Mouse (Mus musculus) heart, embryonic 13.5 days (tissue): ENCODE measurements at regions not wholly inside any gene's neighbourhood (a gene's known extent, or its start where the extent isn't known, plus 50 kb on each side); places are given as distances from the start of the nearest gene placed in this dataset.

Experiments
- ATAC-seq: fragments of 200-750 bp; cut with Nextera tagmentation; 2 replicates; pipeline ENCODE4 v1.8.0; 2017; ENCODE audit warnings: moderate TSS enrichment; ENCODE audit not compliant: insufficient number of reproducible peaks, low FRiP score, low TSS enrichment; ENCODE audit errors: extremely low read depth
- H3K27ac ChIP-seq: fragments of 300-500 bp; sonication (generic); replicated peaks from 2 replicates; pipeline ENCODE4 v1.5.1; 2015; ENCODE audit warnings: moderate library complexity, mild to moderate bottlenecking, inconsistent platforms
- H3K27me3 ChIP-seq: fragments of 300-500 bp; sonication (generic); replicated peaks from 2 replicates; pipeline ENCODE4 v1.6.1; 2015; ENCODE audit warnings: mild to moderate bottlenecking, inconsistent platforms
- H3K36me3 ChIP-seq: fragments of 300-500 bp; sonication (generic); 2 replicates; pipeline ENCODE4 v1.6.1; 2015; ENCODE audit warnings: mild to moderate bottlenecking, inconsistent platforms
- H3K4me1 ChIP-seq: fragments of 300-500 bp; sonication (generic); 2 replicates; pipeline ENCODE4 v1.6.1; 2015; ENCODE audit warnings: inconsistent platforms
- H3K4me2 ChIP-seq: fragments of 300-500 bp; sonication (generic); 2 replicates; pipeline ENCODE4 v1.6.1; 2015; ENCODE audit warnings: inconsistent platforms, mild to moderate bottlenecking, moderate library complexity
- H3K4me3 ChIP-seq: fragments of 300-500 bp; sonication (generic); 2 replicates; pipeline ENCODE4 v1.5.1; 2015; ENCODE audit warnings: moderate library complexity, mild to moderate bottlenecking, inconsistent platforms
- H3K9ac ChIP-seq: fragments of 300-500 bp; sonication (generic); 2 replicates; pipeline ENCODE4 v1.6.1; 2015; ENCODE audit warnings: inconsistent platforms, mild to moderate bottlenecking, moderate library complexity
- H3K9me3 ChIP-seq: fragments of 300-500 bp; sonication (generic); 2 replicates; pipeline ENCODE4 v1.6.1; 2016; ENCODE audit warnings: inconsistent platforms
- WGBS: fragments of 180-500 bp; shearing (Covaris S2); methylation state at CpG from one replicate; pipeline ENCODE4 v1.1.7; 2015; ENCODE audit warnings: mixed read lengths; 5-methylcytosine and 5-hydroxymethylcytosine counted together

- whole genome bisulfite sequencing, result 75% methylated on average over 8 of the region's 8 CpGs
- Histone ChIP-seq H3K4me1 (peaks cover 5% of the 10 kb centered on the region; the same call in 1 of the 2 replicates), H3K9ac (no peak overlapping the region)
Observed at GRCm38 (mm10) chr12:26130811-26131210, 284.2 kb downstream of the Rnf144a start.

DNA sequence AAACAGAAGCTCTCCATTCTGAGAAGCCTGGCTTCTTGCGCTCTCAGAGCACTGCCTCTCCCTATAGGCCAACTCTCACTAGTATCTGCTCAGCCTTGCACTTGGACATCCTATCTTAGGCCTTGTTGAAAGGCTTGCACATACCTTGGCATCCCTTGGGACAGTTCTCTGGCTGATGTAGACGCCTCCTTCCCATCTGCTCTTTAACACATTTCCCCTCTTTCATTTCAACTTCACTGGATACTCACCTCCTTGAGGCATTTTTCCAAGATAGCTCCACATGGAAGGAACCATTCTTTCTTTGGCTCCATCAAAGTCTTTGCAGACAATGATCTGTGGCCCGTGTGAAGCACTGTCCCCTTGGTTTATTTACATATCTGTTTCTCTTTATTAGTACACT is 285.0 kb downstream of the Rnf144a start:
- ATAC-seq, result no peak
- 71% methylated on average over 3 of the region's 3 CpGs for WGBS
- no peak overlapping the region for H3K27ac ChIP-seq

More at GRCm38 (mm10) chr12:26130811-26131210, 284.2 kb downstream of the Rnf144a start:
- Histone ChIP-seq H3K4me2 (no peak overlapping the region), H3K36me3 (no peaks in the 10 kb centered on the region), H3K27me3 (no peaks in the 10 kb centered on the region), H3K27ac (no peak overlapping the region), H3K4me3 (no peak overlapping the region), H3K9me3 (no peaks in the 10 kb centered on the region)
- no peak for ATAC-seq

GRCm38 (mm10) chr12:26129511-26129910 is 285.5 kb downstream of the Rnf144a start:
- Histone ChIP-seq H3K27ac (no peak overlapping the region), H3K9me3 (no peaks in the 10 kb centered on the region), H3K4me2 (no peak overlapping the region), H3K4me1 (peaks cover 5% of the 10 kb centered on the region; the same call in 1 of the 2 replicates), H3K36me3 (no peaks in the 10 kb centered on the region), H3K9ac (no peak overlapping the region), H3K27me3 (no peaks in the 10 kb centered on the region), H3K4me3 (no peak overlapping the region)
- ATAC-seq, result no peak
- 52% methylated on average over 4 of the region's 4 CpGs for WGBS

More for the DNA sequence above, 285.0 kb downstream of the Rnf144a start:
- Histone ChIP-seq H3K27me3 (no peaks in the 10 kb centered on the region), H3K36me3 (no peaks in the 10 kb centered on the region), H3K4me1 (peaks cover 5% of the 10 kb centered on the region; the same call in 1 of the 2 replicates), H3K9ac (no peak overlapping the region), H3K4me3 (no peak overlapping the region), H3K9me3 (no peaks in the 10 kb centered on the region), H3K4me2 (no peak overlapping the region)

DNA sequence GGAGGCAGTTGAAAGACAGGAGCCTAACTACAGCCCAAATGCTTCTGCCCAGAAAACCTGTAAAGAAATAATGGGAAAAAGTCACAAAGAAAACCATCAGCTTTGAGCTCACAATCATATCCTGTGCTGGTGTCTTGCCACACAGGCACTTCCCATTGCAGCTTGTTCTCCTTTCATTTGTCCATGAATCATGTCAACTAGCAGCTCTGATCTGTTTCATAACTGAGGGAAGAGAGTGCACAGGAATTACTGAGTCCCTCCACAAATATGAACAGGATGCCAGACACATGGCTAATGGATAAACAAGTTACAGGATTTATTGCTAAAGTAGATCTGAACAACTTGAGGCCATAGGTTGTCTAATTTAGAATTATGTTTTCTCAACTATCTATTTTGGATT is 286.2 kb downstream of the Rnf144a start:
- no peaks in the 10 kb centered on the region for H3K36me3 ChIP-seq
- no peak overlapping the region for H3K27ac ChIP-seq
- no peaks in the 10 kb centered on the region for H3K27me3 ChIP-seq
- no peak for ATAC-seq
- no peak overlapping the region for H3K4me3 ChIP-seq
- H3K9me3 ChIP-seq, result no peaks in the 10 kb centered on the region
- no peak overlapping the region for H3K4me2 ChIP-seq
- H3K4me1 ChIP-seq, result peaks cover 5% of the 10 kb centered on the region; the same call in 1 of the 2 replicates
- H3K9ac ChIP-seq, result no peak overlapping the region

DNA sequence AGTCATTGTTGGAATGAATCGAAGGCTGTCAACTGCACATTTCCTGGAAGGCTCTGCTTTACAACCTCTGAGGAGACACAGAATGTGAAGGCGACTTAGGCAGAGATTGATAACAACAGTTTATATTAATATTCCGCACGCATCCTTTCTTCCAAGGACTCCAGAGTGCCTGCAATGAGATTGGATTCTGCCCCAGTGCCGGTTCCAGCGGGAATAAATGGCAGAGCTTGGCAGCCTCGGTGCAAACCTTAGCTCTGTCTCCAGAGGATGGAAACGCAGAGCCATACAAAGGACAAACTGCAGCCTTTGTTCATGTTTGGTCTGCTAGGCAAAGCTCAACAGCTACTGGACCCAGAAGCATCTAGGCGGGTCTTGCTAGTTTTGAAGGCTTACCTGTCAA is 288.8 kb downstream of the Rnf144a start:
- Histone ChIP-seq H3K4me3 (no peak overlapping the region), H3K27ac (no peak overlapping the region), H3K9me3 (no peaks in the 10 kb centered on the region), H3K36me3 (no peaks in the 10 kb centered on the region), H3K9ac (no peak overlapping the region), H3K27me3 (no peaks in the 10 kb centered on the region), H3K4me1 (peaks cover 5% of the 10 kb centered on the region; the same call in 1 of the 2 replicates), H3K4me2 (no peak overlapping the region)
- ATAC-seq, result no peak
- WGBS, result 77% methylated on average over 9 of the region's 9 CpGs

GRCm38 (mm10) chr12:26124211-26124610 is 290.8 kb downstream of the Rnf144a start:
- Histone ChIP-seq H3K27ac (no peak overlapping the region), H3K27me3 (no peaks in the 10 kb centered on the region), H3K4me2 (no peak overlapping the region), H3K4me1 (peaks cover under 1% of the 10 kb centered on the region; the same call in 1 of the 2 replicates), H3K9ac (no peak overlapping the region), H3K4me3 (no peak overlapping the region), H3K9me3 (no peaks in the 10 kb centered on the region), H3K36me3 (no peaks in the 10 kb centered on the region)
- ATAC-seq, result no peak
- WGBS, result 75% methylated on average over 2 of the region's 2 CpGs

- Histone ChIP-seq H3K36me3 (no peaks in the 10 kb centered on the region), H3K9ac (no peak overlapping the region), H3K4me2 (no peak overlapping the region), H3K27me3 (no peaks in the 10 kb centered on the region), H3K4me3 (no peak overlapping the region), H3K9me3 (no peaks in the 10 kb centered on the region), H3K4me1 (peaks cover 5% of the 10 kb centered on the region), H3K27ac (no peak overlapping the region)
- WGBS, result 59% methylated on average over 9 of the region's 9 CpGs
- no peak for ATAC-seq
Observed at GRCm38 (mm10) chr12:26115339-26115912, 299.6 kb downstream of the Rnf144a start.

- no peak overlapping the region for H3K4me3 ChIP-seq
- H3K4me1 ChIP-seq, result peaks cover 5% of the 10 kb centered on the region
- no peak overlapping the region for H3K9ac ChIP-seq
- H3K27ac ChIP-seq, result no peak overlapping the region; the same call in 1 of the 2 replicates
- no peaks in the 10 kb centered on the region for H3K27me3 ChIP-seq
- no peaks in the 10 kb centered on the region for H3K9me3 ChIP-seq
- H3K36me3 ChIP-seq, result no peaks in the 10 kb centered on the region
- 70% methylated on average over 8 of the region's 8 CpGs for WGBS
- no peak for ATAC-seq
- no peak overlapping the region for H3K4me2 ChIP-seq
Observed at GRCm38 (mm10) chr12:26112166-26113019, 302.7 kb downstream of the Rnf144a start.

GRCm38 (mm10) chr12:26109866-26110265 is 305.2 kb downstream of the Rnf144a start:
- H3K27ac ChIP-seq, result no peak overlapping the region
- H3K36me3 ChIP-seq, result no peaks in the 10 kb centered on the region
- no peak overlapping the region for H3K4me2 ChIP-seq
- no peak for ATAC-seq
- H3K9me3 ChIP-seq, result no peaks in the 10 kb centered on the region
- WGBS, result 79% methylated on average over 6 of the region's 6 CpGs
- no peak overlapping the region for H3K4me3 ChIP-seq
- H3K4me1 ChIP-seq, result peaks cover 5% of the 10 kb centered on the region
- no peaks in the 10 kb centered on the region for H3K27me3 ChIP-seq
- H3K9ac ChIP-seq, result no peak overlapping the region

GRCm38 (mm10) chr12:26104372-26104771 is 310.7 kb downstream of the Rnf144a start:
- H3K9ac ChIP-seq, result no peak overlapping the region
- no peak overlapping the region for H3K4me3 ChIP-seq
- H3K4me2 ChIP-seq, result no peak overlapping the region
- no peak overlapping the region for H3K27ac ChIP-seq
- no peaks in the 10 kb centered on the region for H3K9me3 ChIP-seq
- no peak for ATAC-seq
- H3K36me3 ChIP-seq, result no peaks in the 10 kb centered on the region
- 73% methylated on average over 3 of the region's 3 CpGs for WGBS
- no peaks in the 10 kb centered on the region for H3K27me3 ChIP-seq
- H3K4me1 ChIP-seq, result no peaks in the 10 kb centered on the region

DNA sequence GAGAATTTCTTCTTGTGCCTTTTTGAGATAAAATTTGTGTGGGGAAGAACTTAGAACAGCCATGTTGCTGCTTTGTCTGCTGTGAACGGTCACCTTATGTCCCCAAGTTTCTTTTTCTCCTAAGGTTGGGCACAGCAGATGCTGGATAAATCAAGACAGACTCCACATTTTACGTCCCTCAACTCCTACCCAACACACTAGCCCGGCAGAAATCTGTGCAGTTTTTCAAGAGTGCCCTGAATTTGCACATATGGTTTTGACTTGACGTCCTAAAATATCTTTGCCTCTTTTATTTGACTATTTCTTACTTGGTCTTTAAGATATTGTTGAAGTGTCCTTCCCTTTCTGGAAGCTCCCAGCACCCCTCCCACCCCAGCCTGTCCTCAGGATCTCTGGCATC is 312.7 kb downstream of the Rnf144a start:
- ATAC-seq, result no peak
- no peak overlapping the region for H3K4me2 ChIP-seq
- H3K36me3 ChIP-seq, result no peaks in the 10 kb centered on the region
- no peak overlapping the region for H3K4me3 ChIP-seq
- H3K9ac ChIP-seq, result no peak overlapping the region
- H3K9me3 ChIP-seq, result no peaks in the 10 kb centered on the region
- no peak overlapping the region for H3K27ac ChIP-seq
- no peaks in the 10 kb centered on the region for H3K27me3 ChIP-seq
- 75% methylated on average over 4 of the region's 4 CpGs for WGBS
- no peaks in the 10 kb centered on the region for H3K4me1 ChIP-seq

- 83% methylated on average over 2 of the region's 2 CpGs for WGBS
Observed at GRCm38 (mm10) chr12:26100140-26100539, 314.9 kb downstream of the Rnf144a start.

More at GRCm38 (mm10) chr12:26100140-26100539, 314.9 kb downstream of the Rnf144a start:
- ATAC-seq, result no peak
- H3K4me3 ChIP-seq, result no peak overlapping the region
- H3K27ac ChIP-seq, result no peak overlapping the region
- no peaks in the 10 kb centered on the region for H3K4me1 ChIP-seq
- no peak overlapping the region for H3K9ac ChIP-seq
- no peak overlapping the region for H3K4me2 ChIP-seq
- no peaks in the 10 kb centered on the region for H3K9me3 ChIP-seq
- no peaks in the 10 kb centered on the region for H3K36me3 ChIP-seq
- no peaks in the 10 kb centered on the region for H3K27me3 ChIP-seq
